Mouse (Mus musculus) hindbrain, embryonic 15.5 days (tissue): ENCODE measurements at regions not wholly inside any gene's neighbourhood (a gene's known extent, or its start where the extent isn't known, plus 50 kb on each side); places are given as distances from the start of the nearest gene placed in this dataset.

ENCODE experiments used
- ATAC-seq: fragments of 200-750 bp; cut with Nextera tagmentation; 2 replicates; pipeline ENCODE4 v1.8.0; 2017; ENCODE audit warnings: low read depth, moderate number of reproducible peaks, moderate TSS enrichment; ENCODE audit not compliant: low FRiP score
- H3K27ac ChIP-seq: fragments of 300-500 bp; sonication (generic); replicated peaks from 2 replicates; pipeline ENCODE4 v1.5.1; 2015; ENCODE audit warnings: mild to moderate bottlenecking, inconsistent platforms
- H3K27me3 ChIP-seq: fragments of 300-500 bp; sonication (generic); 2 replicates; pipeline ENCODE4 v1.6.1; 2015; ENCODE audit warnings: control low read depth, inconsistent platforms
- H3K36me3 ChIP-seq: fragments of 300-500 bp; sonication (generic); 2 replicates; pipeline ENCODE4 v1.6.1; 2015; ENCODE audit warnings: control low read depth, inconsistent platforms
- H3K4me1 ChIP-seq: fragments of 300-500 bp; sonication (generic); replicated peaks from 2 replicates; pipeline ENCODE4 v1.6.1; 2015; ENCODE audit warnings: control low read depth, inconsistent platforms
- H3K4me2 ChIP-seq: fragments of 300-500 bp; sonication (generic); 2 replicates; pipeline ENCODE4 v1.6.1; 2015; ENCODE audit warnings: moderate library complexity, mild to moderate bottlenecking, inconsistent platforms
- H3K4me3 ChIP-seq: fragments of 300-500 bp; sonication (generic); 2 replicates; pipeline ENCODE4 v1.5.1; 2015; ENCODE audit warnings: mild to moderate bottlenecking, inconsistent platforms
- H3K9ac ChIP-seq: fragments of 300-500 bp; sonication (generic); 2 replicates; pipeline ENCODE4 v1.6.1; 2015; ENCODE audit warnings: inconsistent platforms
- H3K9me3 ChIP-seq: fragments of 300-500 bp; sonication (generic); 2 replicates; pipeline ENCODE4 v1.6.1; 2016; ENCODE audit warnings: control low read depth, inconsistent platforms
- WGBS: fragments of 180-500 bp; shearing (Covaris S2); methylation state at CpG from one replicate; pipeline ENCODE4 v1.1.7; 2015; 5-methylcytosine and 5-hydroxymethylcytosine counted together

- H3K36me3 ChIP-seq, result no peaks in the 10 kb centered on the region
- H3K9me3 ChIP-seq, result no peaks in the 10 kb centered on the region
- H3K9ac ChIP-seq, result no peak overlapping the region
- H3K4me1 ChIP-seq, result peaks cover 6% of the 10 kb centered on the region; the same call in 1 of the 2 replicates
- no peak overlapping the region for H3K4me3 ChIP-seq
- H3K27me3 ChIP-seq, result no peaks in the 10 kb centered on the region
- no peak overlapping the region for H3K27ac ChIP-seq
- ATAC-seq, result no peak
- 65% methylated on average over 10 of the region's 10 CpGs for whole genome bisulfite sequencing
- no peak overlapping the region for H3K4me2 ChIP-seq
Observed at GRCm38 (mm10) chr1:128535537-128536150, 56.4 kb downstream of the Cxcr4 start.

GRCm38 (mm10) chr1:128532632-128533031 lies 59.5 kb downstream of the Cxcr4 start:
- no peaks in the 10 kb centered on the region; the same call in 1 of the 2 replicates for H3K4me1 ChIP-seq
- no peaks in the 10 kb centered on the region for H3K36me3 ChIP-seq
- no peaks in the 10 kb centered on the region for H3K27me3 ChIP-seq
- no peaks in the 10 kb centered on the region for H3K9me3 ChIP-seq
- no peak overlapping the region for H3K9ac ChIP-seq
- ATAC-seq, result no peak
- H3K27ac ChIP-seq, result no peak overlapping the region
- 11% methylated on average over 4 of the region's 4 CpGs for WGBS
- H3K4me2 ChIP-seq, result no peak overlapping the region
- H3K4me3 ChIP-seq, result no peak overlapping the region

- 87% methylated on average over 4 of the region's 4 CpGs for WGBS
- H3K4me3 ChIP-seq, result no peak overlapping the region
- no peaks in the 10 kb centered on the region; the same call in 1 of the 2 replicates for H3K4me1 ChIP-seq
- no peak overlapping the region for H3K4me2 ChIP-seq
- no peak for ATAC-seq
- H3K9me3 ChIP-seq, result no peaks in the 10 kb centered on the region
- H3K27me3 ChIP-seq, result no peaks in the 10 kb centered on the region
- H3K27ac ChIP-seq, result no peak overlapping the region
- no peak overlapping the region for H3K9ac ChIP-seq
- no peaks in the 10 kb centered on the region for H3K36me3 ChIP-seq
Observed at GRCm38 (mm10) chr1:128529808-128530545, 62.1 kb downstream of the Cxcr4 start.

- Histone ChIP-seq H3K9me3 (no peaks in the 10 kb centered on the region), H3K4me1 (no peaks in the 10 kb centered on the region), H3K4me2 (no peak overlapping the region), H3K36me3 (no peaks in the 10 kb centered on the region), H3K9ac (no peak overlapping the region), H3K27ac (no peak overlapping the region), H3K4me3 (no peak overlapping the region), H3K27me3 (no peaks in the 10 kb centered on the region)
- ATAC-seq, result no peak
- WGBS, result 94% methylated on average over 4 of the region's 4 CpGs
Observed at GRCm38 (mm10) chr1:128519234-128519633, 72.9 kb downstream of the Cxcr4 start.

GRCm38 (mm10) chr1:128518514-128518913 lies 73.6 kb downstream of the Cxcr4 start:
- WGBS, result 95% methylated on average over 5 of the region's 5 CpGs
- H3K4me3 ChIP-seq, result no peak overlapping the region

GRCm38 (mm10) chr1:128517351-128517750 lies 74.7 kb downstream of the Cxcr4 start:
- Histone ChIP-seq H3K9ac (no peak overlapping the region), H3K4me3 (no peak overlapping the region), H3K9me3 (no peaks in the 10 kb centered on the region), H3K4me2 (no peak overlapping the region), H3K27ac (no peak overlapping the region), H3K36me3 (no peaks in the 10 kb centered on the region), H3K4me1 (no peaks in the 10 kb centered on the region), H3K27me3 (no peaks in the 10 kb centered on the region)
- ATAC-seq, result no peak
- WGBS, result 85% methylated on average over 1 of the region's 1 CpGs

More at GRCm38 (mm10) chr1:128518514-128518913, 73.6 kb downstream of the Cxcr4 start:
- Histone ChIP-seq H3K4me1 (no peaks in the 10 kb centered on the region), H3K4me2 (no peak overlapping the region), H3K9me3 (no peaks in the 10 kb centered on the region), H3K9ac (no peak overlapping the region), H3K27me3 (no peaks in the 10 kb centered on the region), H3K36me3 (no peaks in the 10 kb centered on the region), H3K27ac (no peak overlapping the region)
- ATAC-seq, result no peak

- 100% methylated on average over 1 of the region's 1 CpGs for WGBS
- Histone ChIP-seq H3K4me2 (no peak overlapping the region), H3K27ac (no peak overlapping the region), H3K27me3 (no peaks in the 10 kb centered on the region), H3K4me3 (no peak overlapping the region), H3K36me3 (no peaks in the 10 kb centered on the region), H3K9ac (no peak overlapping the region), H3K9me3 (no peaks in the 10 kb centered on the region), H3K4me1 (no peaks in the 10 kb centered on the region)
- no peak for ATAC-seq
Observed at GRCm38 (mm10) chr1:128514327-128514726, 77.8 kb downstream of the Cxcr4 start.

GRCm38 (mm10) chr1:128513911-128514310 lies 78.2 kb downstream of the Cxcr4 start:
- no peak for ATAC-seq
- Histone ChIP-seq H3K9ac (no peak overlapping the region), H3K27me3 (no peaks in the 10 kb centered on the region), H3K4me1 (no peaks in the 10 kb centered on the region), H3K27ac (no peak overlapping the region), H3K4me3 (no peak overlapping the region), H3K9me3 (no peaks in the 10 kb centered on the region), H3K4me2 (no peak overlapping the region), H3K36me3 (no peaks in the 10 kb centered on the region)
- WGBS, result 84% methylated on average over 2 of the region's 2 CpGs

- Histone ChIP-seq H3K4me1 (no peaks in the 10 kb centered on the region), H3K27me3 (no peaks in the 10 kb centered on the region), H3K36me3 (no peaks in the 10 kb centered on the region), H3K27ac (no peak overlapping the region), H3K4me2 (no peak overlapping the region), H3K9me3 (no peaks in the 10 kb centered on the region), H3K4me3 (no peak overlapping the region), H3K9ac (no peak overlapping the region)
- 91% methylated on average over 4 of the region's 4 CpGs for WGBS
- no peak for ATAC-seq
Observed at GRCm38 (mm10) chr1:128513153-128513552, 78.9 kb downstream of the Cxcr4 start.

- ATAC-seq, result no peak
- Histone ChIP-seq H3K27ac (no peak overlapping the region), H3K27me3 (no peaks in the 10 kb centered on the region), H3K36me3 (no peaks in the 10 kb centered on the region), H3K9me3 (no peaks in the 10 kb centered on the region), H3K4me2 (no peak overlapping the region), H3K4me3 (no peak overlapping the region), H3K4me1 (no peaks in the 10 kb centered on the region), H3K9ac (no peak overlapping the region)
- 84% methylated on average over 2 of the region's 2 CpGs for WGBS
Observed at GRCm38 (mm10) chr1:128508816-128509461, 83.2 kb downstream of the Cxcr4 start.

- H3K36me3 ChIP-seq, result no peaks in the 10 kb centered on the region
- no peak overlapping the region for H3K4me3 ChIP-seq
- H3K9me3 ChIP-seq, result no peaks in the 10 kb centered on the region
- H3K4me2 ChIP-seq, result no peak overlapping the region
- no peak overlapping the region for H3K9ac ChIP-seq
- ATAC-seq, result no peak
- H3K27ac ChIP-seq, result no peak overlapping the region
- no peaks in the 10 kb centered on the region for H3K27me3 ChIP-seq
- 87% methylated on average over 4 of the region's 4 CpGs for WGBS
- no peaks in the 10 kb centered on the region for H3K4me1 ChIP-seq
Observed at GRCm38 (mm10) chr1:128506551-128507313, 85.4 kb downstream of the Cxcr4 start.

GRCm38 (mm10) chr1:128504371-128504770 lies 87.2 kb upstream of the Dars start:
- H3K36me3 ChIP-seq, result no peaks in the 10 kb centered on the region
- no peaks in the 10 kb centered on the region for H3K4me1 ChIP-seq
- no peaks in the 10 kb centered on the region for H3K27me3 ChIP-seq
- 78% methylated on average over 4 of the region's 4 CpGs for WGBS
- H3K4me3 ChIP-seq, result no peak overlapping the region
- H3K27ac ChIP-seq, result no peak overlapping the region
- no peaks in the 10 kb centered on the region for H3K9me3 ChIP-seq
- ATAC-seq, result no peak
- H3K9ac ChIP-seq, result no peak overlapping the region
- H3K4me2 ChIP-seq, result no peak overlapping the region
